13 mouse cellular contexts compared by ENCODE assay signal in the genomic region with DNA sequence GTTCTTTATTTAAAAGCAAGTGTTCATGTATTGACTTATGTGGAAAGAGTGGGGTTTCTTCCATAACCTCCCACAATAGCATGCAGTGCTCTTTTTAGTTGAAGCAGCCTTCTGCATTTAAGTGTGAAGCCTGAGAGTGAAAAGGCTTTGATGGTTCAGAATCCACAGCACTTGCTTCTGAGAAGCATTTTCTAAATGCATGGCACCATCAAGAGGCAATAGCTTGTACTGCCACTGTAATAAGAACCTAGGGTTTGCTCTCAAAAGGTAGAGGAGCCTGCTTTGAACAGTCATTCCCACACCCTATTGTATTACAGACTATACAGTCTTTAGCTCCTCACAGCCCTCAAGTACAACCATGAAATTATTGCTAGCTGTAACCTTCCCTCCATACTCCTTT.
DNase-seq lines count a peak whose midpoint lies in the region; ATAC-seq and TF ChIP-seq lines count a peak whose summit lies in the region.
"Had no signal": no experiment of that assay in that cellular context is flagged by ENCODE, and none has a peak within 500 bp of the region (broad histone marks: within the 10 kb centered on the region; RNA-seq: fewer than 3 reads in every experiment).

No protein-coding gene starts in this region.

- TF ChIP-seq CTCF in heart, postnatal 0 days (IDR thresholded peaks at IDR 0.05; ENCODE audit: low read depth) = peak; percentile 32
- peak; percentile 49 for TF ChIP-seq CTCF in lung, postnatal 0 days (IDR thresholded peaks at IDR 0.05)

- H3K9me3 ChIP-seq in heart, postnatal 0 days (replicated peaks; ENCODE audit: control insufficient read depth, low read length) = no peaks in the 10 kb centered on the region
- no peaks in the 10 kb centered on the region for H3K9me3 ChIP-seq in lung, postnatal 0 days (ENCODE audit: low read length)

- H3K27me3 ChIP-seq in heart, postnatal 0 days (ENCODE audit: control insufficient read depth, insufficient read depth, low read length) = no peaks in the 10 kb centered on the region
- H3K27me3 ChIP-seq in lung, postnatal 0 days (replicated peaks; ENCODE audit: insufficient read depth, low read length) = no peaks in the 10 kb centered on the region

- ATAC-seq in heart, postnatal 0 days (ENCODE audit: insufficient read depth, low read depth) = no peak
- no peak for ATAC-seq in lung, postnatal 0 days

- peaks cover 17% of the 10 kb centered on the region for H3K36me3 ChIP-seq in heart, postnatal 0 days (replicated peaks; ENCODE audit: control insufficient read depth, insufficient read depth, low read length)
- no peaks in the 10 kb centered on the region for H3K36me3 ChIP-seq in lung, postnatal 0 days (ENCODE audit: insufficient read depth, low read length)

- H3K9ac ChIP-seq in heart, postnatal 0 days (replicated peaks; ENCODE audit: low read depth, low read length) = no peak overlapping the region
- no peak overlapping the region for H3K9ac ChIP-seq in lung, postnatal 0 days (replicated peaks; ENCODE audit: low read depth)

- no peak overlapping the region for H3K4me2 ChIP-seq in heart, postnatal 0 days (ENCODE audit: low read depth, low read length)
- no peak overlapping the region for H3K4me2 ChIP-seq in lung, postnatal 0 days (replicated peaks; ENCODE audit: low read depth, low read length)

- H3K4me1 ChIP-seq in heart, postnatal 0 days (ENCODE audit: control insufficient read depth, insufficient read depth) = 0 out of 2 replicates have a peak, but pooled peaks cover under 1% of the 10 kb centered on the region
- peaks cover 2% of the 10 kb centered on the region; the same call in 1 of the 2 replicates for H3K4me1 ChIP-seq in lung, postnatal 0 days (ENCODE audit: insufficient read depth, low read depth, low read length)

- no peak overlapping the region for H3K4me3 ChIP-seq in heart, postnatal 0 days (ENCODE audit: low read depth, low read length)
- H3K4me3 ChIP-seq in lung, postnatal 0 days (ENCODE audit: low read depth, low read length) = no peak overlapping the region

- DNase-seq in heart, postnatal 0 days (ENCODE audit: low spot score) = no peak
- DNase-seq in heart, adult 11 months = no peak
- peak; percentile 19 for DNase-seq in lung, postnatal 0 days (ENCODE audit: low spot score)
- no peak for DNase-seq in lung, adult 18-20 months
- peak; percentile 33 to 53 for DNase-seq in cerebellum, adult 18-20 months
- peak; percentile 24 for DNase-seq in naive thymus-derived CD4-positive, alpha-beta T cell, adult 2 months (ENCODE audit: low read depth)
- no peak for DNase-seq in MN1 (ENCODE audit: low spot score)
- DNase-seq in spleen, adult 12 weeks (ENCODE audit: low spot score) = no peak
- DNase-seq: adrenal gland, adult 2 months; heart, adult 18-20 months; kidney, postnatal 14 days; liver; thymus, postnatal 14 days had no signal

- peak overlapping the region; percentile 26; the same call in 1 of the 2 replicates for H3K27ac ChIP-seq in heart, postnatal 0 days (ENCODE audit: low read depth)
- no peak overlapping the region for H3K27ac ChIP-seq in lung, postnatal 0 days (ENCODE audit: low read length)

- no peak for TF ChIP-seq EP300 in heart, postnatal 0 days (IDR thresholded peaks at IDR 0.05; ENCODE audit: low read depth)
- no peak for TF ChIP-seq EP300 in lung, postnatal 0 days (IDR thresholded peaks at IDR 0.05)

Comparison
In these comparisons a context has a peak if more than half of its experiments do, and no peak if none do; other contexts are left out.
1. DNase-seq: peak in lung, postnatal 0 days (single experiment), cerebellum, adult 18-20 months (2 of 2) and naive thymus-derived CD4-positive, alpha-beta T cell, adult 2 months (single experiment); none in heart, postnatal 0 days (single experiment), heart, adult 11 months (single experiment), lung, adult 18-20 months (0 of 2), MN1 (single experiment) and spleen, adult 12 weeks (single experiment).